ENCODE assay signal across 18 mouse cellular contexts in genomic region chr13:101308724-101309123, GRCm38 (mm10).
"Had no signal": no experiment of that assay in that cellular context is flagged by ENCODE, and none has a peak within 500 bp of the region (broad histone marks: within the 10 kb centered on the region; RNA-seq: fewer than 3 reads in every experiment).

No protein-coding gene starts in this region.

- ATAC-seq: intestine, embryonic 16.5 days; liver, postnatal 0 days; lung, postnatal 0 days had no signal

- H3K9me3 ChIP-seq: neural tube, embryonic 12.5 days; neural tube, embryonic 15.5 days had no signal

- DNase-seq: layer of hippocampus, adult 9-11 months; liver, postnatal 0 days; lung, embryonic 14.5 days; midbrain, embryonic 14.5 days; right cerebral cortex, adult 18-20 months; right cerebral cortex, postnatal 14 days; right cerebral cortex, postnatal 4 days had no signal

- H3K4me1 ChIP-seq: neural tube, embryonic 12.5 days; neural tube, embryonic 15.5 days had no signal

- H3K27ac ChIP-seq: kidney, postnatal 0 days; layer of hippocampus, adult 2 months; liver, embryonic 14.5 days; macrophage; neural tube, embryonic 12.5 days; neural tube, embryonic 15.5 days; stomach, postnatal 0 days had no signal

- H3K27me3 ChIP-seq: neural tube, embryonic 12.5 days; neural tube, embryonic 15.5 days had no signal

- H3K4me2 ChIP-seq: liver, embryonic 11.5 days; lung, embryonic 14.5 days; midbrain, embryonic 11.5 days; neural tube, embryonic 12.5 days; neural tube, embryonic 15.5 days had no signal

- H3K4me3 ChIP-seq: layer of hippocampus, adult 2 months; neural tube, embryonic 12.5 days; neural tube, embryonic 15.5 days had no signal

- H3K9ac ChIP-seq: liver, embryonic 14.5 days; liver, postnatal 0 days; lung, embryonic 14.5 days; neural tube, embryonic 12.5 days; neural tube, embryonic 15.5 days had no signal

- H3K36me3 ChIP-seq: neural tube, embryonic 12.5 days; neural tube, embryonic 15.5 days had no signal
